Mouse (Mus musculus) mouse trophoblast stem cell (cell line): Measurements from ENCODE around the gene Utp4.

Experiments
- in situ Hi-C, 2 experiments: fragments of 300-500 bp; cut with MseI, MboI; formaldehyde crosslinking; loops; 2 replicates in 1 of 2; 3 replicates in 1 of 2; pipeline ENCODE4 v1.15.1; 2025

Gene Utp4

DNA sequence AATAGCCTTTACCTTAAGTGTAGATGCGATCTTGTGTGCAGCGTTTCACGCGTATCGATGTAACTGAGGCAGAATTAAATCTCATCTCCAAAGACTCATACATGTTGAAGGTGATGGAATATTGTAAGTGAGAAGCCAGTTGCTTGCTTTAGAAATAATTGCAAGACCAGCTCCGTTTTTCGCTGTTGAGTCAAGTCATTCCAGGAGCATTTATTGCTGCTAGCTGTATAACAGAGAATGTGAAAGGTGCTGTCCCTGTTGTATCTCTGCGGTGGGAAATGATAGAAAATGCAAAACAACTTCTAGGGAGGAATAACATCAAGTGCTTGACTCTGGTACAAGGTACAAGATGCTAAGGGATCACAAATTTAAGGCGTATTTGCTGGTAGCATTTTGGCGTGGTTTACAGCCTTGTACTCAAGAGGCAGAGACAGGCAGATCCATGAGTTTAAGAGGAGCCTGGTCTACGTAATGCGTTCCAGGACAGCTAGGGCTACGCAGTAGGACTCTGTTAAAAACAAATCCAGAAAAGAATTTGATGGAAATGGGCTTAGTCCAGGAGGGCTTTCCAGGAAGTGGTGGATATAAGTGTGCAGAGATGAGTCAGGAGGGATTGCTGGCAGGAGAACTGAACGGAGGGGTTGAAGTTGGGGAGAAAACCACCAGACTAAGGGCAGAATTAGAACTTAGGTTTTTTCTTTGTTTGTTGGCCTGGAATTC lies 43.8 kb downstream of the Utp4 start:
- in situ Hi-C loops, result no loop called here

DNA sequence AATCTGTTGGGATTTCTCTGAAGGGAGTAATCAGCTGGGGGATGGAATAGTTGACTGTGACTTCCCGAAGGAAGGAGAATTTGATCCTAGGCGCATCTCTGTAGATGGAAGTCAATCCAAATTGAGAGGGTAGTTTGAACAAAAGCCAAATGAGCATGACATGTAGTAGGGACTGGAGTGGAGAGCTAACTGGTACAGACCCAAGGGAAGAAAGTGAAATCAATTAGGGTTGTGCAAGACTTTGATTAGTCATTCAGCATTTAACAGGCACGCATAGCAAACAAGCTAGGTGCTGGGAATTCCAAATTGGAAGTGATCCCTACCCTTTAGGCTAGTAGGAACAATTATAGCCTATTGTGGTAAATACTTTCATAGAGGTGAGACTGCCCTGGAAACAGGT lies 48.4 kb downstream of the Utp4 start:
- in situ Hi-C loops, result no loop called here

DNA sequence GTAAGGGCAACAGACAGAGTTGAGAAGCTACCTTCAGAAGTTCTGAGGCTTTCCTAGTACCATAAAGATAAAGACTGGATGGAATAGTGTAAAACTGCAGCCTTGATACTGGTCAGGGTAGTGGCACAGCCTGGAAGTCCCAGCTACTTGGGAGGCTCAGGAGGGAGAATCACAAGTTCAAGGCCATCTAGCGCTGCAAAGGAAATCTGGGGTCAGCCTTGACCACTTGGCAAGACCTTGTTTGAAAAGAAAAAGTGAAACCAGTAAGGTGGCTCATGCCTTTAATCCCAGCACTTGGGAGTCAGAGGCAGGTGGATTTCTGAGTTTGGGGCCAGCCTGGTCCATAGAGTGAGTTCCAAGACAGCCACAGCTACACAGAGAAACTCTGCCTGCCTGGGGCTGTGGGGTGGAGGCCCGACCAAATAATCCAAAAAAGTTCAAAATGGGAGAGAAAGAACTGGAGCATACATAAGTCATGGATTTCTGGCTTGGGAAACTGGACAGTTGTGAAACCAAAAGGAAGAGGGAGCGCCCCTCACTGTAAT lies 50.5 kb downstream of the Utp4 start:
- in situ Hi-C loops, result no loop called here

DNA sequence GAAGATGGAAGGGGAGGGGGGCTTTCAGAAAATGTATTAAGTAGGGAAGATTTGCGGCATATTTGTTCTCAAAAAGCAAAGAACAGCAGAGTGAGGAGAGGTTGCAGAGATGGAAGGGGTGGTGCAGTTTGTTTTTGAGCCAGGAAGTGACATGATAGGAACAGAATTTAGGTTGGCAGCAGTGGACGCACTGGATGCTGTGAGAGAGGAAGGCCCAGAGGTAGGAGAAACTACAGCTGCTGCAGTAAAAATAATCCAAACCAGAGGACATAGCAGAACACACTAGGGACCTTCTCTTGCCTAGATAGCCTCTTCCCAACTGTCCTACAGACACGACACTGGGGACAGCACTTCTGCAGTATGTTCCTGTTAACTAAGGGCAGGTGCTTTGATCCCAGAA lies 51.3 kb downstream of the Utp4 start:
- in situ Hi-C loops, result no loop called here

DNA sequence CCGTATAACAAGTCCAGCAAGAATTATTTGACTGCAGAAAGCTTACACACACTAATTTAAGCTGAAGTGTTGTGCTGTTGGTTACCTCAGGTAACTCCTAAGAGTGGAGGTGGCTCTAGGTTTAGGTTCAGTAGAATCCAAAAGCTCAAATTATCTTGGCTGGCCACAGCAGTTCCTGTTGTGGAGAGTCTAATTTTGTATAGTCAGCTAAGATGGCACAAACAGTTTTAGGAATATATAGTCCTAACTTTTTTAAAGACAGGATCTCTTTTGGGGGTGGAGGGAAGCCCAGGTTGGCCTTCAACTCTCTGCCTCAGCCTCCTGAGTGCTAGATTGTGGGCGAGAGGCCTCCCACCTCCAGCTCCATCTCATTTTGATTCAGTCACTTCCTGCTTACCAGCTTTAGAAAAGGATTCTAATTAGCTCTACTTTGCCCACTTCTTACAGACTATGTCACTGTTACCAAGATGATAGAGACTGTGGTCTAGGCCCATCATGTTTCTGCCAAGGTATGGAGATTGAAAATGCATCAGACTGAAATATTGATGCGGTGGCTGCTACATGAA lies 55.3 kb downstream of the Utp4 start:
- in situ Hi-C loops, result no loop called here

DNA sequence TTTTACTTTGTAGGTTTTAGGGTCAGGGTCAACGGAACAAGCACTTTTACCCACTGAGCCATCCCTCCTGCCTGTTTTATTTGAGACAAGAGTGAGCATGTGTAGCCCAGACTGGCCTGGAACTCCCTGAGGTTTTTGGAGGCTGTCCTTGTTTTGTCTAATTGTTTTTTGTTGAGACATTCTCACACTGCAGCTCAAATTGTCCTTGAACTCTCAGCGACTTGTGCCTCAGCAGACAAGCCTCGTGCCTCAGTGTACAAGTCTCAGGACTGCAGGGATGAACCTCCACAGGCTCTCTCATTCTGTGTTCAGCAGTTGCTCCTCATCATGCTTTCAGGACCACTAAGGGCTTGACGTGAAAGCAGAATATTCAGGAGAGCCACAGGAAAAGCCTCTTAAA lies 58.3 kb downstream of the Utp4 start:
- in situ Hi-C loops, result no loop called here

DNA sequence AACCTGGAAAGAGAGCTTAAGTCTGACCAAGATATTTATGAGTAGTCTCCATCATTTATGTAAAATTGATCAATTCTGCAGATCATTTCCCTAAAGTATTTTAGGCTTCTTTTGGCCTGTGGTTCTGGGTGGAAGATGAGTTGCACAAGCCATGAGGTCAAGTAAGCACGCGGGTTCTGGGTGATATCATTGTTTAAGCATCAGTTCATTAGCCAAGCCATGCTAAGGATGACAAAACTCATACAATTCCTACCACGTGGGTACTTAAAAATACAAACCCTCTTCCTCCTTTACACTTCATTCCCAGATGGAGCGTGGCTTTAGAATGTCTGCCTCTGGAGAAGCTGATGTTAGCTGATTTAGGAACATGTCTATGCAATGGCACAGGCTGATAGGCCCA lies 60.1 kb downstream of the Utp4 start:
- in situ Hi-C loops, result no loop called here

DNA sequence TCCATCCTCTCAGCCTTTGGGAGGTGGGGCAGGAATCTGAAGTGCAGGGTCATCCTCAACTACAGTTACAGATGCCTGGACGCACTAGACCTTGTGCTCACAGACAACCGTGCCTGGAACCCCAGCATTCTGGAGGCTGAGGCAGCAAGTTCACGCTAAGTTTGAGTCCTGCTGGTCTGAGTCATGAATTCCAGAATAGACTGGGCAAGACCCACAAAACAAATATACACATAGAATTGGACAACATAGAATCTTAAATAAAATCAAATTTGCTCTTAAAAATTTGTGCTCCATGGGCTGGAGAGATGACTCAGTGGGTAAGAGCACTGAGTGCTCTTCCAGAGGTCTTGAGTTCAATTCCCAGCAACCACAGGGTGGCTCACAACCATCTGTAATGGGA lies 63.6 kb downstream of the Utp4 start:
- in situ Hi-C loops, result no loop called here

DNA sequence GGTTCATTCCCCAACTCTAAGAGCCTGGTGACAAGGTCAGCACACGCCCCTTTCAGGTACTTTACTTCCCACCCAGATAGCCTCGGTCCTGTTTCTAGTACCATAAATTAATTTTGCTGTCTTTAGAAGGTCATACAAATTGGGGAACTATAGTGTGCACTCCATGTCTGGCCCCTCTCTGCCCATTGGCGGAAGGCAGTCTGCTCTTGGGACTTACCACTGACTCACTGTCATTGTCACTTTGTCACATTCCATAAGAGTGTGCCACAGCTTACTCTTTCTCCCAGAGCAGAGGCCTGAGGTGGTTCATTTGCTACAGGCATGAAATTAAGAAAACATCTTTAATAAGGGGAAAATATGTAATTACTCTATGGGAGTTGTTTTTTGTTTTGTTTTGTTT lies 64.8 kb downstream of the Utp4 start:
- in situ Hi-C loops, result no loop called here

DNA sequence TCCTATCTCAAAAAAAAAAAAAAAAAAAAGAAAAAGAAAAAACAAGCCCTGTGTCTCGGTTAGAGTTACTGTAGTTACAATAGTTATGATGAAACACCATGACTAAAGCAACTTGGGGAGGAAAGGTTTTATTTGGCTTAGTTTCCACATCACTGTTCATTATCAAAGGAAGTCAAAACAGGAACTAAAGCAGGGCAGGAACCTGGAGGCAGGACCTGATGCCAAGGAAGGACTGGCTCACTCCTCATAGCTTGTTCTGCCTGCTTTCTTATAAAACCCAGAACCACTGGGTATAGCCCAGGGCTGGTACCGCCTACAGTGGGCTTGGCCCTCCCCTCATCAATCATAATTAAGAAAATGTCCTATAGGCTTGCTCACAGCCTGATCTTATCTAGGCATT lies 66.2 kb downstream of the Utp4 start:
- in situ Hi-C loops, result no loop called here

DNA sequence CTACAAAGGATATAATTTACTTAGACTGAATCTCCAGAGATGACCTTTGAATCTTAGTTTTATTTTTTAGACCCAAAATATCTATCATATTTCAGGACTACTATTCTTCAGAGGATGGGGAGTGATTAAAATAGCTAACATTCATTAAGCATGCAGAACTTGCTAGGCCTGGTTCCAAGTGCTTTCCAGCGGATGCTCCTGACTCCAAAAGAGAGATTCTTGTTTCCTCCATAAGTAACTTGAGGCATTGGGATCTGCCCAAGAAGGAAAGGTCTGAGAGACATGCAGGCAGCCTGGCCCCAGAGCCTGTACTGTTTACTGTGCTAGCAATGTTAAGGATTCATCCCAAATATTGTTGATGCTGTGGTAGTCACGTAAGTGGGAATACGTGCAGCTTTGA lies 68.9 kb downstream of the Utp4 start:
- in situ Hi-C loops, result no loop called here

DNA sequence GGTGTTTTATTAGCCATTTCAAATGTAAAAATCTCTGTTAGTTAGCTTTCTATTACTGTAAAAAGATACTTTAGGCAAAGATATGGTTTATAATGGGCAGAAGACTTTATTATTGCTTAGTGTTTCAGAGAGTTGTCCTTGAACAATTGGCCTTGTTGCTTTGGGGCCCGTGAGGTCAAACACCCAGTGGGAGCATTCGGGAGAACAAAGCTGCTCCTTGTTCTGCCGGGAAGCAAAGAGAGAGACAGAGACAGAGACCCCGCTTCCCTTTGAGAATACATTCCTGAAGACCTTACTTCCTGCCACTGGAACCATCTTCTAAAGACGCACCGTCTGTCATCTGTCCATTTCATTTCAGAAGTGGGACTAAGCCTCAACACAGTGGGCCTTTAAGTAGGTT lies 69.9 kb downstream of the Utp4 start:
- in situ Hi-C loops, result no loop called here

DNA sequence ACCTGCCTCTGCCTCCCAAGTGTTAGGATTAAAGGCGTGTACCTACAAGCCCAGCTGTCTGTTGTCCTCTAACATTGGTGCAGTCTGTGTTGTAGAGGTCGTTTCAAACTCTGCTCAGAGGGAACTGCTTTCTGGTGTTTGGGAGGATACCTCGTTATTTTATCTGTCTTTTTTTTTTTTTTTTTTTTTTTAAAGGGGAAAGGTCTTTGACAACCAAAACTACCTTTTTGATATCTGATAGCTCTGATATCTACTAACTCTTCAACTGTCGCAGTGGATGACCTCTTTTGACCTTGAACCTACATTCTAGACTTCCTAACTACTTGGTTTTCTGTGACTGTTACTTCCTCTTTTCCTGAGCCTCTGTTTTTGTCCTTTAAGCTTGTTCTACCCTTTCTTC lies 71.1 kb downstream of the Utp4 start:
- in situ Hi-C loops, result no loop called here

DNA sequence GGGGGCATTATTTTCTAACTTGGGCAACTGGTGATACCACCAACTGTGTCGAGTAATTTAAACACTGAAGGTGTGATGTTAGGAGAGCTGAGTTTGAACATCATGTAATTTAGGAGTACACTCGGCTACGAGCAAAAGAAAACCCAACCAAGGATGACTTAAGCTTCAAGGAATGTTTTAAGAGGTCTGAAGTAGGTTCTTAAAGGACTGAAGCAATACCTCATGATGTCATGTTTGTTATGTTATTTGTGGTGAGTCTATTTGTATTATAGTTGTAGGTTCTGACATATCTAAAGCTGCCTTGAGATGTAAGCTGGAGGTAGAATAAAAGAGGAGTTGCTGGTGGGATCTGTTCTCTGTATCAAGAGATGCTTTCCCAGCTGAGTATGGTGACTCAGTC lies 76.5 kb downstream of the Utp4 start:
- in situ Hi-C loops, result no loop called here

DNA sequence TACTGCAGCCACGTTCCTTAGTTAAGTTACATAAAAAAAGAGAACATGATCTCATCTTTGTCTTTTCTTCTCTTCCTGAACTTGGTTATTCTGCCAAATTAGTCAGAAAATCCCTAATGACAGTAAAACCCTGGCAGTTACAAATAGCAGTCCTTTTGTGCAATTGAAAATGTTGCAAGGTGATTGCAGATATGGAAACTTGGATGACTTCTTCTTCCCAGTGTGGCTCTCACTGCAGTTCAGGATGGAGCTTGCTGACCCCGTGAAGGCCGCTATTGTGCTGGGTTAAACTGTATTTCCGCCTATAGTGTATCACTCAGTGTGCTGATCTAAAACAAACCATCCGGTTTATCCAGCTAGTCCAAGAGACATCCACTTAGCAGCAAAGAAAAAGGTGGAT lies 78.5 kb downstream of the Utp4 start:
- in situ Hi-C loops, result no loop called here
